Mouse (Mus musculus): ENCODE results near the gene Carmil1. TPM values are rescaled to one million over a fixed set of nuclear protein-coding genes. Genes with fewer than 3 reads are reported as not detected.

The Carmil1 gene
- total and polyA plus RNA-seq, 2 experiments from 2014 or later: 40.7 to 56.8 TPM

- H3K9me3 ChIP-seq (ENCODE audit: low read length): no peaks in the 10 kb centered on the region
- H3K4me2 ChIP-seq (ENCODE audit: low read depth, low read length, poor library complexity, severe bottlenecking): no peak overlapping the region
- no peak for DNase-seq (ENCODE audit: low spot score)
- no peak for ATAC-seq (ENCODE audit: low FRiP score)
- no peak overlapping the region for H3K9ac ChIP-seq (replicated peaks; ENCODE audit: low read length, poor library complexity, severe bottlenecking)
- H3K4me1 ChIP-seq (ENCODE audit: insufficient read depth, low read length): 0 out of 2 replicates have a peak, but pooled peaks cover 3% of the 10 kb centered on the region
- no peaks in the 10 kb centered on the region for H3K27me3 ChIP-seq (ENCODE audit: insufficient read depth, low read length)
- 84% methylated on average over 10 of the region's 10 CpGs for WGBS
- H3K27ac ChIP-seq (ENCODE audit: low read depth, low read length): no peak overlapping the region
- H3K36me3 ChIP-seq (ENCODE audit: insufficient read depth, low read length): no peaks in the 10 kb centered on the region
- no peak for TF ChIP-seq CTCF (IDR thresholded peaks at IDR 0.05)
- no peak overlapping the region for H3K4me3 ChIP-seq (ENCODE audit: low read depth, low read length)
Measured at GRCm38 (mm10) chr13:24179538-24179937, 101.1 kb downstream of the Carmil1 start.

DNA sequence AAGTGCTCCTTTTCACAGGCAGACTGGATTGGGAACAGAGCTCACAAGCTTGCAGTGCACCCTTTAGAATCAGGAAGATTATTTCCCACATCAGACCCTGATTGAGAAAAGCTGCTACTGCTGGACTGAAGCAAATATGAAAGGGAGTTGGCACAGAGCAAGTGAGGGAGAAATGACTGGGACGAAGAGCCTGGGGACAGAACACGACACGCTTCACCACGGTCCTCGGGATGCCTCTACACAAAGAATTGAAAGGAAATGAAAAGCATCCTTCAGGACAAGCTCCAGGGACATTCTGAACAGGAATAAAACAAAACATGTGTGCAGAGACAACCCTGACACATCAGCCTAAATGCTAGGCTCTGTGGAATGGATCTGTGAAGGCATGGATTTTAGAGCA lies 103.0 kb downstream of the Carmil1 start:
- Histone ChIP-seq H3K27ac (ENCODE audit: low read depth, low read length) (no peak overlapping the region), H3K27me3 (ENCODE audit: insufficient read depth, low read length) (no peaks in the 10 kb centered on the region), H3K4me3 (ENCODE audit: low read depth, low read length) (no peak overlapping the region), H3K4me1 (ENCODE audit: insufficient read depth, low read length) (0 out of 2 replicates have a peak, but pooled peaks cover 3% of the 10 kb centered on the region), H3K9ac (replicated peaks; ENCODE audit: low read length, poor library complexity, severe bottlenecking) (0 out of 2 replicates have a peak overlapping the region, but pooled peaks have one; percentile 4), H3K4me2 (ENCODE audit: low read depth, low read length, poor library complexity, severe bottlenecking) (no peak overlapping the region), H3K36me3 (ENCODE audit: insufficient read depth, low read length) (no peaks in the 10 kb centered on the region), H3K9me3 (ENCODE audit: low read length) (no peaks in the 10 kb centered on the region)
- DNase-seq (ENCODE audit: low spot score) (no peak), ATAC-seq (ENCODE audit: low FRiP score) (no peak)
- WGBS: 43% methylated on average over 5 of the region's 5 CpGs
- no peak for TF ChIP-seq CTCF (IDR thresholded peaks at IDR 0.05)

DNA sequence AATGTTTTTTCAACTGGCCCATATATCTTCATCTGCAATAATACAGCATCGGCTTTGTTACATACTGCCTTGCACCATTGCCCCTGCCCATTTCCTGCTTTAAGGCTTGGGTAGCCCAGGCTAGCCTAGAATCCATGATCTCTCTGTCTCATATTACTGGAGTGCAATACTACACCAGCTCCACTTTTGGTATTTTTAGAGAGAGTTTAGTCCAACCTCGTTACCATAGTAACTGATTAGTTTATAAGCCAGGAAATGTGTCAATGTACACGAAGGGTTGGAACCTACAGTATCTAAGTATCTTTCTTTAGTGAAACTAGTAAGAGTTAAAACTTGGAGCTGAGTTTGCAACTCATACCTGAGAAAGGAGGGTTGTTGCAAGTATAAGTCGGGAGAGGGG lies 103.8 kb downstream of the Carmil1 start:
- TF ChIP-seq CTCF (IDR thresholded peaks at IDR 0.05): no peak
- 75% methylated on average over 4 of the region's 4 CpGs for WGBS

DNA sequence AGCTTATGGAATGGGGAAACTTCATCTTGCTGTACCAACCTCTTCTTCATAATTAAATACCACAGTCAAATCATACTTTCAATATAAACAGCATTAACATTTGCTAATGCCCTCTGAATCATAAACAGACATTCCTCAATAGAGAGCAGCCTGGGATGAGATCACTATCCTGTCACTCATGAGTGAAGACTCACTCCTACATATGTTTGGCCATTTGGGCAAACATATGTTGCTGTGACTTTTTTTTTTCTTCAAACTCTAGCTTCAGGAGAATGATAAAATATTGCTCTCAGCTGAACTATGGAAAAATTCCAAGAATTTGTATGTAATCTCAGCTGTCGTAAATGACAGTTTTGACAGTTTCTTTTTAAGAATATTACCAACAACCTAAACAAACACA lies 110.9 kb downstream of the Carmil1 start:
- 89% methylated on average over 1 of the region's 1 CpGs for WGBS
- H3K27me3 ChIP-seq (ENCODE audit: insufficient read depth, low read length): no peaks in the 10 kb centered on the region
- no peak overlapping the region for H3K4me2 ChIP-seq (ENCODE audit: low read depth, low read length, poor library complexity, severe bottlenecking)
- H3K9ac ChIP-seq (replicated peaks; ENCODE audit: low read length, poor library complexity, severe bottlenecking): no peak overlapping the region
- no peaks in the 10 kb centered on the region for H3K4me1 ChIP-seq (ENCODE audit: insufficient read depth, low read length)
- H3K4me3 ChIP-seq (ENCODE audit: low read depth, low read length): no peak overlapping the region
- TF ChIP-seq CTCF (IDR thresholded peaks at IDR 0.05): no peak
- no peak overlapping the region for H3K27ac ChIP-seq (ENCODE audit: low read depth, low read length)
- ATAC-seq (ENCODE audit: low FRiP score): no peak
- H3K36me3 ChIP-seq (ENCODE audit: insufficient read depth, low read length): no peaks in the 10 kb centered on the region
- no peaks in the 10 kb centered on the region for H3K9me3 ChIP-seq (ENCODE audit: low read length)
- no peak for DNase-seq (ENCODE audit: low spot score)

More for the DNA sequence above, 103.8 kb downstream of the Carmil1 start:
- no peak for DNase-seq (ENCODE audit: low spot score)
- Histone ChIP-seq H3K9ac (replicated peaks; ENCODE audit: low read length, poor library complexity, severe bottlenecking) (no peak overlapping the region), H3K9me3 (ENCODE audit: low read length) (no peaks in the 10 kb centered on the region), H3K4me1 (ENCODE audit: insufficient read depth, low read length) (0 out of 2 replicates have a peak, but pooled peaks cover 3% of the 10 kb centered on the region), H3K4me3 (ENCODE audit: low read depth, low read length) (no peak overlapping the region), H3K27ac (ENCODE audit: low read depth, low read length) (no peak overlapping the region), H3K4me2 (ENCODE audit: low read depth, low read length, poor library complexity, severe bottlenecking) (no peak overlapping the region), H3K27me3 (ENCODE audit: insufficient read depth, low read length) (no peaks in the 10 kb centered on the region), H3K36me3 (ENCODE audit: insufficient read depth, low read length) (no peaks in the 10 kb centered on the region)
- ATAC-seq (ENCODE audit: low FRiP score): no peak

- H3K9ac ChIP-seq (replicated peaks; ENCODE audit: low read length, poor library complexity, severe bottlenecking): no peak overlapping the region
- no peak for ATAC-seq (ENCODE audit: low FRiP score)
- no peak for DNase-seq (ENCODE audit: low spot score)
- no peaks in the 10 kb centered on the region for H3K27me3 ChIP-seq (ENCODE audit: insufficient read depth, low read length)
- H3K4me2 ChIP-seq (ENCODE audit: low read depth, low read length, poor library complexity, severe bottlenecking): no peak overlapping the region
- H3K9me3 ChIP-seq (ENCODE audit: low read length): no peaks in the 10 kb centered on the region
- H3K36me3 ChIP-seq (ENCODE audit: insufficient read depth, low read length): no peaks in the 10 kb centered on the region
- H3K27ac ChIP-seq (ENCODE audit: low read depth, low read length): no peak overlapping the region
- H3K4me3 ChIP-seq (ENCODE audit: low read depth, low read length): no peak overlapping the region
- no peak for TF ChIP-seq CTCF (IDR thresholded peaks at IDR 0.05)
- WGBS: 100% methylated on average over 1 of the region's 1 CpGs
- H3K4me1 ChIP-seq (ENCODE audit: insufficient read depth, low read length): no peaks in the 10 kb centered on the region
Measured at GRCm38 (mm10) chr13:24163368-24163767, 117.2 kb downstream of the Carmil1 start.

DNA sequence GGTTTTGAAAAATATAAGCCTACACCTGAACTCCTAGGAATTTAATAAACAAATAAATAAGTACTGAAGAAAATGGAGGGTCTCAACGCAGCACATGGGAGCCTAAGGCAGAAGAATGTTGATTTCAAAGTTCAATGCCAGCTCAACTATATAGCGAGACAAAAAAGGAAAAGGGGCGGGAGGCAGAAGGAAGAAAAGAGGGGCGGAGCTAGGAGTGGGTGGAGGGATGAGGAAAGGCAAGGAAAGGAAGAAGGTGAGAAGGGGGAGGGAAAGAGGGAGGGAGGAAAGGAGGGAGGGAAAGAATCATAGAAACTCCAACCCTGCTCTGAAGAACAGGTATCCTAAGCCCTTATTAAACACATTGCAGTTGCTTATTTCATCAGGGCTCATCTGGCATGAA lies 119.5 kb downstream of the Carmil1 start:
- H3K27ac ChIP-seq (ENCODE audit: low read depth, low read length): no peak overlapping the region
- no peaks in the 10 kb centered on the region for H3K27me3 ChIP-seq (ENCODE audit: insufficient read depth, low read length)
- H3K9ac ChIP-seq (replicated peaks; ENCODE audit: low read length, poor library complexity, severe bottlenecking): no peak overlapping the region
- H3K4me1 ChIP-seq (ENCODE audit: insufficient read depth, low read length): no peaks in the 10 kb centered on the region
- H3K4me2 ChIP-seq (ENCODE audit: low read depth, low read length, poor library complexity, severe bottlenecking): no peak overlapping the region
- ATAC-seq (ENCODE audit: low FRiP score) (no peak), DNase-seq (ENCODE audit: low spot score) (no peak)
- WGBS: 90% methylated on average over 4 of the region's 4 CpGs
- TF ChIP-seq CTCF (IDR thresholded peaks at IDR 0.05): no peak
- H3K36me3 ChIP-seq (ENCODE audit: insufficient read depth, low read length): no peaks in the 10 kb centered on the region
- no peaks in the 10 kb centered on the region for H3K9me3 ChIP-seq (ENCODE audit: low read length)
- H3K4me3 ChIP-seq (ENCODE audit: low read depth, low read length): no peak overlapping the region

All from midbrain, postnatal 0 days (tissue).